Mouse (Mus musculus) embryonic facial prominence, embryonic 11.5 days (tissue): ENCODE data around the gene Wdr83os. TPM values are rescaled to one million over a fixed set of nuclear protein-coding genes. Genes with fewer than 3 reads are reported as not detected.
A peak's percentile ranks its signal among the peaks of the same experiment; 100 is the strongest.

Experiments
- ATAC-seq: fragments of 200-750 bp; cut with Nextera tagmentation; replicated peaks from 2 replicates; pipeline ENCODE4 v1.8.0; 2017; ENCODE audit warnings: low read depth; ENCODE audit not compliant: insufficient number of reproducible peaks, low FRiP score, low TSS enrichment
- DNase-seq: peaks from one replicate; pipeline ENCODE4 v3.0.0-alpha.2; 2015; ENCODE audit warnings: low spot score
- H3K27ac ChIP-seq: fragments of 300-500 bp; sonication (generic); replicated peaks from 2 replicates; pipeline ENCODE4 v1.5.1; 2014; ENCODE audit warnings: mild to moderate bottlenecking, low read depth, low read length, control low read depth
- H3K27me3 ChIP-seq: fragments of 300-500 bp; sonication (generic); 2 replicates; pipeline ENCODE4 v1.6.1; 2014; ENCODE audit warnings: mild to moderate bottlenecking, low read length, moderate library complexity, mixed read lengths; ENCODE audit not compliant: control insufficient read depth, insufficient read depth
- H3K36me3 ChIP-seq: fragments of 300-500 bp; sonication (generic); replicated peaks from 2 replicates; pipeline ENCODE4 v1.6.1; 2014; ENCODE audit warnings: low read depth, mild to moderate bottlenecking, low read length, moderate library complexity, mixed read lengths; ENCODE audit not compliant: control insufficient read depth, insufficient read depth
- H3K4me1 ChIP-seq: fragments of 300-500 bp; sonication (generic); 2 replicates; pipeline ENCODE4 v1.6.1; 2014; ENCODE audit warnings: low read length, mixed read lengths; ENCODE audit not compliant: control insufficient read depth, insufficient read depth
- H3K4me2 ChIP-seq: fragments of 300-500 bp; sonication (generic); 2 replicates; pipeline ENCODE4 v1.6.1; 2014; ENCODE audit warnings: low read depth, mild to moderate bottlenecking, control low read depth, low read length, moderate library complexity
- H3K4me3 ChIP-seq: fragments of 300-500 bp; sonication (generic); 2 replicates; pipeline ENCODE4 v1.5.1; 2014; ENCODE audit warnings: low read depth, low read length, control low read depth
- H3K9ac ChIP-seq: fragments of 300-500 bp; sonication (generic); replicated peaks from 2 replicates; pipeline ENCODE4 v1.6.1; 2014; ENCODE audit warnings: mild to moderate bottlenecking, control low read depth, low read length
- H3K9me3 ChIP-seq: fragments of 300-500 bp; sonication (generic); replicated peaks from 2 replicates; pipeline ENCODE4 v1.6.1; 2016; ENCODE audit warnings: mild to moderate bottlenecking, low read length, inconsistent platforms, mixed read lengths; ENCODE audit not compliant: control insufficient read depth
- WGBS: fragments of 180-500 bp; shearing (Covaris S2); extraction: QIAGEN DNeasy Blood & Tissue Kit; methylation state at CpG from one replicate; pipeline ENCODE4 v1.1.7; 2014; 5-methylcytosine and 5-hydroxymethylcytosine counted together
- microRNA-seq: library from miRNA; unstranded; fragments of <30 nt; microRNA quantifications from one replicate; pipeline ENCODE4, GENCODE M21; 2016; ENCODE audit warnings: borderline number of aligned reads
- polyA plus RNA-seq: library from polyadenylated mRNA; unstranded; fragments of >200 nt; fragmentation: Nextera tagmentation; extraction: Ambion mirVana; gene quantifications from 2 replicates; pipeline ENCODE4 v1.2.1, GENCODE M21; 2014

The Wdr83os gene
- polyA plus RNA-seq, 1 experiment from 2014 or later: 117 TPM

GRCm38 (mm10) chr8:85123691-85124090, 43.2 kb downstream of the Wdr83os start:
- no peak overlapping the region for H3K27ac ChIP-seq
- ATAC-seq: no peak
- WGBS: 89% methylated on average over 8 of the region's 8 CpGs
- H3K4me1 ChIP-seq: no peaks in the 10 kb centered on the region
- H3K9me3 ChIP-seq: no peaks in the 10 kb centered on the region
- H3K36me3 ChIP-seq: no peaks in the 10 kb centered on the region
- DNase-seq: no peak
- no peak overlapping the region for H3K4me2 ChIP-seq
- H3K4me3 ChIP-seq: no peak overlapping the region
- no peaks in the 10 kb centered on the region for H3K27me3 ChIP-seq
- no peak overlapping the region for H3K9ac ChIP-seq

Small RNA genes within 50 kb of the gene (microRNA-seq; reads per million reads assigned to microRNA genes)
- gene Gm23388 (13.2 reads per million, percentile 16 among the genes with 10 or more reads in this experiment), gene Mir7070 (1.9 reads per million)

Other genes with a start within 250 kb of the Wdr83os start
- gene Gadd45gip1, start 249.2 kb upstream of the Wdr83os start, polyA plus RNA-seq: 41.5 and 42.3 TPM in 2 replicates
- 79.6 and 88.2 TPM in 2 replicates for gene Rad23a, start 240.1 kb upstream of the Wdr83os start, polyA plus RNA-seq
- 815 and 826 TPM in 2 replicates for gene Calr, start 233.8 kb upstream of the Wdr83os start, polyA plus RNA-seq
- 73.0 and 85.7 TPM in 2 replicates for gene Farsa, start 223.8 kb upstream of the Wdr83os start, polyA plus RNA-seq
- 89.2 and 89.9 TPM in 2 replicates for gene Syce2, start 208.6 kb upstream of the Wdr83os start, polyA plus RNA-seq
- 40.3 and 40.5 TPM in 2 replicates for gene Gcdh, start 186.8 kb upstream of the Wdr83os start, polyA plus RNA-seq
- 11.1 and 14.4 TPM in 2 replicates for gene Klf1, start 178.8 kb upstream of the Wdr83os start, polyA plus RNA-seq
- gene Dnase2a, start 172.2 kb upstream of the Wdr83os start, polyA plus RNA-seq: 5.5 and 7.2 TPM in 2 replicates
- 2.8 and 3.9 TPM in 2 replicates for gene Mast1, start 143.4 kb upstream of the Wdr83os start, polyA plus RNA-seq
- gene Rtbdn, start 133.7 kb upstream of the Wdr83os start, polyA plus RNA-seq: not detected in 2 replicates
- gene Gm49661, start 111.3 kb upstream of the Wdr83os start, polyA plus RNA-seq: not detected in 2 replicates
- 1,219 and 1,316 TPM in 2 replicates for gene Prdx2, start 111.2 kb upstream of the Wdr83os start, polyA plus RNA-seq
- 109 and 137 TPM in 2 replicates for gene Rnaseh2a, start 111.0 kb upstream of the Wdr83os start, polyA plus RNA-seq
- gene Junb, start 102.0 kb upstream of the Wdr83os start, polyA plus RNA-seq: 5.4 and 6.2 TPM in 2 replicates
- 11.3 and 14.2 TPM in 2 replicates for gene Hook2, start 90.1 kb upstream of the Wdr83os start, polyA plus RNA-seq
- gene Best2, start 66.2 kb upstream of the Wdr83os start, polyA plus RNA-seq: not detected in 2 replicates
- 130 and 132 TPM in 2 replicates for gene Asna1, start 55.5 kb upstream of the Wdr83os start, polyA plus RNA-seq
- 172 and 178 TPM in 2 replicates for gene Trir, start 53.9 kb upstream of the Wdr83os start, polyA plus RNA-seq
- 17.0 and 20.5 TPM in 2 replicates for gene Tnpo2, start 43.8 kb upstream of the Wdr83os start, polyA plus RNA-seq
- gene Fbxw9, start 20.7 kb upstream of the Wdr83os start, polyA plus RNA-seq: 20.4 and 21.2 TPM in 2 replicates
- not detected in 2 replicates for gene Gm5741, start 12.8 kb upstream of the Wdr83os start, polyA plus RNA-seq
- 61.9 and 67.7 TPM in 2 replicates for gene Dhps, start 9.0 kb upstream of the Wdr83os start, polyA plus RNA-seq
- gene Wdr83, start 566 bp downstream of the Wdr83os start, polyA plus RNA-seq: 48.6 and 52.2 TPM in 2 replicates
- gene Man2b1, start 2.5 kb downstream of the Wdr83os start, polyA plus RNA-seq: 19.5 and 21.9 TPM in 2 replicates
- gene Zfp791, start 42.4 kb downstream of the Wdr83os start, polyA plus RNA-seq: 1.8 and 2.0 TPM in 2 replicates
- gene Cks1brt, start 71.2 kb downstream of the Wdr83os start, polyA plus RNA-seq: not detected in 2 replicates
- not detected in 2 replicates for gene Olfr371, start 145.2 kb downstream of the Wdr83os start, polyA plus RNA-seq
- gene Orc6, start 218.9 kb downstream of the Wdr83os start, polyA plus RNA-seq: 158 and 166 TPM in 2 replicates
- gene Vps35, start 219.1 kb downstream of the Wdr83os start, polyA plus RNA-seq: 176 and 187 TPM in 2 replicates